Mouse (Mus musculus): Measurements from ENCODE around the gene Tmsb15a.

Gene Tmsb15a

GRCm38 (mm10) chrX:135725161-135725560, at the start of gene Tmsb15a:
Gene Tmsb15a (minus strand): TSS chrX:135725261.
- in situ Hi-C loops (cut with MboI, MseI): loop anchor here (25.0 kb wide), 1 partner anchor 963 kb away; the partner anchor contains the start of genes Armcx3 and Armcx6

- in situ Hi-C loops (cut with MboI, MseI): loop anchor here (25.0 kb wide), 1 partner anchor 206 kb away; no protein-coding TSS in a partner anchor
Measured at GRCm38 (mm10) chrX:135768565-135768964, 43.5 kb upstream of the Tmsb15a start.

- in situ Hi-C loops (cut with MboI, MseI): loop anchor here (25.0 kb wide), 1 partner anchor 206 kb away; no protein-coding TSS in a partner anchor
Measured at GRCm38 (mm10) chrX:135768043-135768548, 43.0 kb upstream of the Tmsb15a start.

GRCm38 (mm10) chrX:135761707-135762106, 36.6 kb upstream of the Tmsb15a start:
- in situ Hi-C loops (cut with MboI, MseI): loop anchor here (25.0 kb wide), 1 partner anchor 199 kb away; no protein-coding TSS in a partner anchor

- in situ Hi-C loops (cut with MboI, MseI): loop anchor here (25.0 kb wide), 1 partner anchor 191 kb away; no protein-coding TSS in a partner anchor
Measured at GRCm38 (mm10) chrX:135752832-135753231, 27.8 kb upstream of the Tmsb15a start.

- in situ Hi-C loops (cut with MboI, MseI): loop anchor here (25.0 kb wide), 1 partner anchor 983 kb away; the partner anchor contains the start of genes Armcx3 and Armcx6
Measured at GRCm38 (mm10) chrX:135745376-135745775, 20.3 kb upstream of the Tmsb15a start.

- in situ Hi-C loops (cut with MboI, MseI): loop anchor here (25.0 kb wide), 1 partner anchor 981 kb away; the partner anchor contains the start of genes Armcx3 and Armcx6
Measured at GRCm38 (mm10) chrX:135743056-135743355, 17.9 kb upstream of the Tmsb15a start.

GRCm38 (mm10) chrX:135742304-135743055, 17.4 kb upstream of the Tmsb15a start, which contains the start of the genes Armcx5 and Gprasp1:
Gene Armcx5 (plus strand): TSS chrX:135742733.
Gene Gprasp1 (plus strand): TSS chrX:135742733.
- in situ Hi-C loops (cut with MboI, MseI): loop anchor here (25.0 kb wide), 1 partner anchor 980 kb away; the partner anchor contains the start of genes Armcx3 and Armcx6

- in situ Hi-C loops (cut with MboI, MseI): loop anchor here (25.0 kb wide), 1 partner anchor 977 kb away; the partner anchor contains the start of genes Armcx3 and Armcx6
Measured at GRCm38 (mm10) chrX:135738730-135739520, 13.9 kb upstream of the Tmsb15a start.

GRCm38 (mm10) chrX:135712845-135713244, 12.2 kb downstream of the Tmsb15a start:
- in situ Hi-C loops (cut with MboI, MseI): no loop called here

GRCm38 (mm10) chrX:135704349-135704748, 20.7 kb downstream of the Tmsb15a start:
- in situ Hi-C loops (cut with MboI, MseI): no loop called here

GRCm38 (mm10) chrX:135703111-135703510, 21.9 kb downstream of the Tmsb15a start:
- in situ Hi-C loops (cut with MboI, MseI): no loop called here

- in situ Hi-C loops (cut with MboI, MseI): no loop called here
Measured at GRCm38 (mm10) chrX:135693633-135694032, 31.4 kb downstream of the Tmsb15a start, which contains the start of gene Tcp11x2. Gene Tcp11x2 (minus strand): TSS chrX:135693790.

GRCm38 (mm10) chrX:135687802-135688201, 37.3 kb downstream of the Tmsb15a start:
- in situ Hi-C loops (cut with MboI, MseI): no loop called here

GRCm38 (mm10) chrX:135681858-135682257, 43.2 kb downstream of the Tmsb15a start:
- in situ Hi-C loops (cut with MboI, MseI): no loop called here
